Mouse (Mus musculus) left cerebral cortex, adult 2 months (tissue): ENCODE measurements around the gene Zfp661. TPM values are rescaled to one million over a fixed set of nuclear protein-coding genes. Genes with fewer than 3 reads are reported as not detected.
A peak's percentile ranks its signal among the peaks of the same experiment; 100 is the strongest.
"Not testable (repeated sequence)": the region's sequence is repeated elsewhere in the genome, so short reads cannot be mapped to it uniquely, and the experiment has no call there.

Experiments
- DNase-seq, 2 experiments: peaks; one replicate each; pipeline ENCODE4 v3.0.0; 2021 to 2022; ENCODE audit warnings: low spot score in 2 of 2, mixed read lengths in 1 of 2; ENCODE audit errors: extremely low spot score in 1 of 2
- H3K27ac ChIP-seq: fragments of 200-600 bp; 2 replicates; pipeline ENCODE4 v1.8.1; 2022
- H3K4me3 ChIP-seq: fragments of 200-600 bp; 2 replicates; pipeline ENCODE4 v1.8.1; 2022
- CTCF ChIP-seq: fragments of 200-600 bp; IDR thresholded peaks from 2 replicates; pipeline ENCODE4 v1.8.1; 2022; ENCODE audit warnings: antibody characterized with exemption, mild to moderate bottlenecking, moderate library complexity
- intact Hi-C: fragments of 180-260 bp; cut with DNase I; formaldehyde crosslinking; loops from one replicate; pipeline ENCODE4 v1.15.1; 2025
- total RNA-seq, 2 experiments: library from RNA; stranded (reverse); gene quantifications; 2 replicates each; pipeline ENCODE4 v1.2.3; 2021

Gene Zfp661
- total RNA-seq, 2 experiments from 2014 or later: 6.3 to 8.1 TPM

GRCm38 (mm10) chr2:127608234-127608633 is 21.3 kb upstream of the Zfp661 start:
- Histone ChIP-seq H3K27ac (no peak overlapping the region; the same call in 1 of the 2 replicates), H3K4me3 (no peak overlapping the region)
- intact Hi-C loops: loop anchor here (2.0 to 5.0 kb wide), 3 partner anchors 61 to 239 kb away; no protein-coding TSS in a partner anchor
- peak; percentile 66 for TF ChIP-seq CTCF
- DNase-seq: no peak

GRCm38 (mm10) chr2:127605203-127605602 is 18.3 kb upstream of the Zfp661 start:
- H3K27ac ChIP-seq: no peak overlapping the region
- H3K4me3 ChIP-seq: no peak overlapping the region
- intact Hi-C loops: loop anchor here (5.0 kb wide), 2 partner anchors 77 to 242 kb away; no protein-coding TSS in a partner anchor
- DNase-seq: no peak
- TF ChIP-seq CTCF: no peak

- H3K4me3 ChIP-seq, H3K27ac ChIP-seq, intact Hi-C loops, DNase-seq: not testable (repeated sequence)
Observed at GRCm38 (mm10) chr2:127603383-127603782, 16.5 kb upstream of the Zfp661 start.

GRCm38 (mm10) chr2:127590840-127591239 is 3.9 kb upstream of the Zfp661 start:
- DNase-seq: no peak
- Histone ChIP-seq H3K4me3 (no peak overlapping the region; the same call in 1 of the 2 replicates), H3K27ac (no peak overlapping the region)
- peak; percentile 48 for TF ChIP-seq CTCF
- intact Hi-C loops: no loop called here

- no peak for TF ChIP-seq CTCF
- peak overlapping the region; percentile 16 for H3K4me3 ChIP-seq
- intact Hi-C loops: no loop called here
- no peak for DNase-seq
- H3K27ac ChIP-seq: no peak overlapping the region
Observed at GRCm38 (mm10) chr2:127590204-127590603, 3.3 kb upstream of the Zfp661 start.

- Histone ChIP-seq H3K4me3 (no peak overlapping the region), H3K27ac (no peak overlapping the region)
- TF ChIP-seq CTCF: no peak
- intact Hi-C loops: no loop called here
- no peak for DNase-seq
Observed at GRCm38 (mm10) chr2:127588897-127589296, 2.0 kb upstream of the Zfp661 start.

- H3K27ac ChIP-seq: peak overlapping the region; percentile 100
- peak overlapping the region; percentile 97 for H3K4me3 ChIP-seq
- TF ChIP-seq CTCF: no peak
- intact Hi-C loops: no loop called here
- no peak for DNase-seq
Observed at GRCm38 (mm10) chr2:127587514-127587844, 585 bp upstream of the Zfp661 start.

- intact Hi-C loops: no loop called here
- TF ChIP-seq CTCF: no peak; the same call in 1 of the 2 replicates
- peak; percentile 91 to 92 for DNase-seq
- peak overlapping the region; percentile 70; the same call in 1 of the 2 replicates for H3K27ac ChIP-seq
- peak overlapping the region; percentile 90 for H3K4me3 ChIP-seq
Observed at GRCm38 (mm10) chr2:127584436-127584858, 2.4 kb downstream of the Zfp661 start.

- Histone ChIP-seq H3K27ac (no peak overlapping the region), H3K4me3 (no peak overlapping the region)
- intact Hi-C loops: no loop called here
- no peak for DNase-seq
- no peak for TF ChIP-seq CTCF
Observed at GRCm38 (mm10) chr2:127573322-127573721, 13.6 kb downstream of the Zfp661 start.

GRCm38 (mm10) chr2:127559070-127559966 is 27.6 kb downstream of the Zfp661 start:
- Histone ChIP-seq H3K4me3 (peak overlapping the region; percentile 40), H3K27ac (no peak overlapping the region)
- DNase-seq: peak; percentile 91 to 92
- peak; percentile 92 for TF ChIP-seq CTCF
- intact Hi-C loops: loop anchor here (1.0 to 2.0 kb wide), 3 partner anchors 52 to 197 kb away; partner anchors contain the start of gene Adra2b

- TF ChIP-seq CTCF: peak; percentile 66
- DNase-seq: peak; percentile 38 to 53
- intact Hi-C loops: loop anchor here (1.0 kb wide), 1 partner anchor 44 kb away; no protein-coding TSS in a partner anchor
- H3K4me3 ChIP-seq: no peak overlapping the region
- H3K27ac ChIP-seq: no peak overlapping the region
Observed at GRCm38 (mm10) chr2:127551078-127551477, 35.8 kb downstream of the Zfp661 start.

GRCm38 (mm10) chr2:127550446-127550845 is 36.4 kb downstream of the Zfp661 start:
- intact Hi-C loops: no loop called here
- no peak for DNase-seq
- Histone ChIP-seq H3K27ac (no peak overlapping the region), H3K4me3 (no peak overlapping the region)
- no peak for TF ChIP-seq CTCF
